Mouse (Mus musculus): Measurements from ENCODE around the gene Asb10. TPM values are rescaled to one million over a fixed set of nuclear protein-coding genes. Genes with fewer than 3 reads are reported as not detected.

Asb10 gene
- polyA plus RNA-seq, 1 experiment = not detected

DNA sequence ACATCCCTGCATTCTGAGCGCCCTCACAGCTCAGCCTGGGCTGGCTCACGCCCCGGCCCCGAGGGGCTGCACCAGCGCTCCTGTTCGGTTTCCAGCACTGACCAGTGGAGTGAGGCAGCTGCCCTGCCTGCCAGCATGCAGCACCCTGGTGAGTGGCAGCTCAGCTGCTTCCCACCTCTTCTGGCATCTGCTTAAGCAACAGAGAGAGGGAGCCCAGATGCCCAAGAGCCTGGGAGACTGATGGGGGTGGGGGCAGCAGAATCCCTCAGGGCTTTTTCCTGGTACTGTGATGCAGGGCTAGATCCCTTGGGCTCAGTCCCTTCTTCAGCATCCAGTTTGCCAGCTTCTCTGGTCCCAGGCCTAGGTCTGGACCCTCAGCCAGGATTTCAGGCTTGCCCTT lies 44.0 kb downstream of the Asb10 start:
- no peaks in the 10 kb centered on the region for H3K79me2 ChIP-seq (ENCODE audit: control insufficient read depth, insufficient read depth)
- no peak overlapping the region for H3K4me3 ChIP-seq (ENCODE audit: insufficient read depth, poor library complexity, severe bottlenecking)
- no peaks in the 10 kb centered on the region for H3K79me3 ChIP-seq (ENCODE audit: low read depth)
- no peak for TF ChIP-seq MYOG (IDR thresholded peaks at IDR 0.05; ENCODE audit: control insufficient read depth, extremely low read depth, insufficient read length)
- no peak for TF ChIP-seq FOSL1 (IDR thresholded peaks at IDR 0.05; ENCODE audit: insufficient read depth, low read length, poor library complexity, severe bottlenecking)
- no peak for TF ChIP-seq CTCF (IDR thresholded peaks at IDR 0.05; ENCODE audit: control insufficient read depth, insufficient read depth, insufficient read length)
- no peak for TF ChIP-seq MAX (IDR thresholded peaks at IDR 0.05)
- TF ChIP-seq CEBPB (IDR thresholded peaks at IDR 0.05; ENCODE audit: low read depth) = no peak
- TF ChIP-seq MYOD1 (IDR thresholded peaks at IDR 0.05; ENCODE audit: control insufficient read depth, insufficient read length, low read depth) = no peak
- TF ChIP-seq USF1 (IDR thresholded peaks at IDR 0.05; ENCODE audit: low read depth) = no peak
- no peak overlapping the region for H3ac ChIP-seq (ENCODE audit: control insufficient read depth, insufficient read length, low read depth)
- no peaks in the 10 kb centered on the region for H3K27me3 ChIP-seq (ENCODE audit: control insufficient read depth, insufficient read depth, insufficient read length)
- H3K36me3 ChIP-seq (ENCODE audit: control insufficient read depth, insufficient read depth) = peaks cover 49% of the 10 kb centered on the region

DNA sequence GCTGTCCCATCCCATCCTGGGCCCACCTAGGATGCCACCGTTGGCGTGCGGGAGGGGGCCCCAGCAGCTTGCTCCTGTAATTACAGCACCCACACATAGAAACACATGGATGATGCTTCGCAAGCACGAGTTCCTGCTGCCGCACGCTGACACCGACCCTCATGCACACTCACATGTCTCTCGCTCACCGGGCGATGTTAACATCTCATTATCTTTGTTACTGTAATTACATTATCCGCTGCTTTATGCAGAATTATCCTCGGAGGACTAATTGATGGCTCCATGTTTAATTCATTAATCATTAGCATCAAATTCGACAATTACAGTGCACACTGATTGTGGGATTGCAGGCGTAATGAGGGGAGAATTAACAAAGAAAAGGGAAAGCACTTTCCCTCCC lies 45.8 kb downstream of the Asb10 start:
- no peaks in the 10 kb centered on the region for H3K79me3 ChIP-seq (ENCODE audit: low read depth)
- no peaks in the 10 kb centered on the region for H3K27me3 ChIP-seq (ENCODE audit: control insufficient read depth, insufficient read depth, insufficient read length)
- no peaks in the 10 kb centered on the region for H3K79me2 ChIP-seq (ENCODE audit: control insufficient read depth, insufficient read depth)
- no peak overlapping the region for H3ac ChIP-seq (ENCODE audit: control insufficient read depth, insufficient read length, low read depth)
- TF ChIP-seq USF1 (IDR thresholded peaks at IDR 0.05; ENCODE audit: low read depth) (no peak), MYOG (IDR thresholded peaks at IDR 0.05; ENCODE audit: control insufficient read depth, extremely low read depth, insufficient read length) (no peak), CEBPB (IDR thresholded peaks at IDR 0.05; ENCODE audit: low read depth) (no peak), FOSL1 (IDR thresholded peaks at IDR 0.05; ENCODE audit: insufficient read depth, low read length, poor library complexity, severe bottlenecking) (no peak), MYOD1 (IDR thresholded peaks at IDR 0.05; ENCODE audit: control insufficient read depth, insufficient read length, low read depth) (no peak), MAX (IDR thresholded peaks at IDR 0.05) (no peak), CTCF (IDR thresholded peaks at IDR 0.05; ENCODE audit: control insufficient read depth, insufficient read depth, insufficient read length) (no peak)
- no peak overlapping the region for H3K4me3 ChIP-seq (ENCODE audit: insufficient read depth, poor library complexity, severe bottlenecking)
- H3K36me3 ChIP-seq (ENCODE audit: control insufficient read depth, insufficient read depth) = peaks cover 54% of the 10 kb centered on the region

DNA sequence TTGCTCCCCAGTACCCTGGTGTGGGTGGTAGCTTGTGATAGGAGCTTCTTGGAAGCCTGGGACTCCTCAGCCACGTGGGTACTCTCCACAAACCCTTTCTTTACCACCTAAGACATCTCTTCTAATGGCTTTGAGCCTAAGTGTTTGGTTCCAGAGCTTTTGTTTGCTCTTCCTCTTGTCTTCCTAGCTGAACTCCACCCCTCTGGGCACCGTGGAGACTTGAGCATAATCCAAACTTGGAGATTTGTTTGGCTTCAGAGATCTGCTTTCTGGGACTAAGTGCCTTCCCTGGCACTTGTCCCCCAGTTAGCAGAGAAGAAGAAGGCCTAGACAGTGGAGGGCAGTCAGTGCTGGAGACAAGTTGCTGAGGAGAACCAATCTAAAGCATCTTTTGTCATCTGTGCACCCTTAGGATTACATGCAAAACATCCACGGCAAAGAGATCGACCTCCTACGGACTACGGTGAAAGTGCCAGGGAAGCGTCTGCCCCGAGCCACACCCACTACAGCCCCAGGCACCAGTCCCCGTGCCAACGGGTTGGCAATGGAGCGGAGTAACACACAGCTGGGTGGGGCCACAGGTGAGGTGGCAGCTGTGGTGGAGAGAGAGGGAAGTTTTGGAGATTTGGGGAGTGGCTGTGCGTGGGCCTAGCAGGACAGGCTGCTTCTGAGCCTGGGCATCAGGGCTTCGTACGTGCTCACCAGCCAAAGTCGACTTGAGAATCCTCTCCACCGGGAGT lies 48.1 kb downstream of the Asb10 start:
- no peak overlapping the region for H3K4me3 ChIP-seq (ENCODE audit: insufficient read depth, poor library complexity, severe bottlenecking)
- H3K36me3 ChIP-seq (ENCODE audit: control insufficient read depth, insufficient read depth) = peaks cover 71% of the 10 kb centered on the region
- no peaks in the 10 kb centered on the region for H3K79me2 ChIP-seq (ENCODE audit: control insufficient read depth, insufficient read depth)
- H3ac ChIP-seq (ENCODE audit: control insufficient read depth, insufficient read length, low read depth) = no peak overlapping the region
- H3K27me3 ChIP-seq (ENCODE audit: control insufficient read depth, insufficient read depth, insufficient read length) = no peaks in the 10 kb centered on the region
- TF ChIP-seq CEBPB (IDR thresholded peaks at IDR 0.05; ENCODE audit: low read depth) (no peak), CTCF (IDR thresholded peaks at IDR 0.05; ENCODE audit: control insufficient read depth, insufficient read depth, insufficient read length) (no peak), FOSL1 (IDR thresholded peaks at IDR 0.05; ENCODE audit: insufficient read depth, low read length, poor library complexity, severe bottlenecking) (no peak), MYOG (IDR thresholded peaks at IDR 0.05; ENCODE audit: control insufficient read depth, extremely low read depth, insufficient read length) (no peak), MAX (IDR thresholded peaks at IDR 0.05) (no peak), MYOD1 (IDR thresholded peaks at IDR 0.05; ENCODE audit: control insufficient read depth, insufficient read length, low read depth) (no peak), USF1 (IDR thresholded peaks at IDR 0.05; ENCODE audit: low read depth) (no peak)
- H3K79me3 ChIP-seq (ENCODE audit: low read depth) = no peaks in the 10 kb centered on the region

DNA sequence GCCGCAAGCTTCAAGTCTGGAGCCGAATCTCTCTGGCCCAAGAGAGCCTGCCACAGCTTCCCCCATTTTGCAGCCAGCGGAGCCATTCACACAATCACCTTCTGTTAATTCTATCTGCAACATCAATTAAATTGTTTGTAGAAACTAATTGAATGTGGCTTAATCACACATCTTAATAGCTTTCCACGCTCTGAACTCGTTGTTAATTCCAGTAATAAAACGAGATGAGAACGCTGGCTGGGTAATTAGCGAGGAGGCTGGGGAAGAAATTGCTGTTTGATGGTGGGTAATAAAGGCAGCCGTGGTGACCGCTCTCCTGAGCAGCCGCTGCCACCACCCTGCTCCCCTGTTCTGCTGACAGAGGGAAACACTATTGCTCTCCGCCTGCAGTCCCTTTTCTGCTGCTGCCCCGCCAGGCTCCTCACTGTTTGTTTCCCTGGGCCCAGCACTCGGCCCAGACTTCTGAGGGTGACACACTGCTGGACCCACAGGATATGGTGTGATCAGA lies 50.3 kb downstream of the Asb10 start:
- no peak overlapping the region for H3ac ChIP-seq (ENCODE audit: control insufficient read depth, insufficient read length, low read depth)
- H3K36me3 ChIP-seq (ENCODE audit: control insufficient read depth, insufficient read depth) = peaks cover 70% of the 10 kb centered on the region
- H3K79me3 ChIP-seq (ENCODE audit: low read depth) = no peaks in the 10 kb centered on the region
- H3K27me3 ChIP-seq (ENCODE audit: control insufficient read depth, insufficient read depth, insufficient read length) = no peaks in the 10 kb centered on the region
- no peaks in the 10 kb centered on the region for H3K79me2 ChIP-seq (ENCODE audit: control insufficient read depth, insufficient read depth)
- H3K4me3 ChIP-seq (ENCODE audit: insufficient read depth, poor library complexity, severe bottlenecking) = no peak overlapping the region
- no peak for TF ChIP-seq MYOD1 (IDR thresholded peaks at IDR 0.05; ENCODE audit: control insufficient read depth, insufficient read length, low read depth)

DNA sequence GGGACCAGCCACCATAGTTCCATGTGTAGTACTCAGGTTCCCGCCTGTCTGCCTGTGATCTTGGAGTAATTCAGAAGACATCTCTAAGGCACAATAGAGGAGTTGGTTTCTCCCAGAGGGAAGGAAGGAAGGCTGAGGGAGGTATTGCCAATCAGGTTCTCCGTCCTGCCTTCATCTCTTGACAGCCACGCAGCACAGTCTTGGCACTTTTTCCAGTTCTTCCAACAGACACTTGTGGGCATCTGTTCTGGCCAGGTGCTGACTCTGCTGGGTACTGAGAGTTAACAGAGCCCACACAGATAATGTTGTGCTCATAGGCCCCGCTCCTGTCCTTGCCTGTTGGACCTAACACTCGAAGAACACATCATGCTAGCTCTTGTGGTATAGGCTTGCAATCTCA lies 54.0 kb downstream of the Asb10 start:
- TF ChIP-seq USF1 (IDR thresholded peaks at IDR 0.05; ENCODE audit: low read depth) (no peak), CTCF (IDR thresholded peaks at IDR 0.05; ENCODE audit: control insufficient read depth, insufficient read depth, insufficient read length) (no peak), MYOD1 (IDR thresholded peaks at IDR 0.05; ENCODE audit: control insufficient read depth, insufficient read length, low read depth) (no peak), MYOG (IDR thresholded peaks at IDR 0.05; ENCODE audit: control insufficient read depth, extremely low read depth, insufficient read length) (no peak), CEBPB (IDR thresholded peaks at IDR 0.05; ENCODE audit: low read depth) (no peak), FOSL1 (IDR thresholded peaks at IDR 0.05; ENCODE audit: insufficient read depth, low read length, poor library complexity, severe bottlenecking) (no peak), MAX (IDR thresholded peaks at IDR 0.05) (no peak)
- H3ac ChIP-seq (ENCODE audit: control insufficient read depth, insufficient read length, low read depth) = no peak overlapping the region
- no peaks in the 10 kb centered on the region for H3K79me2 ChIP-seq (ENCODE audit: control insufficient read depth, insufficient read depth)
- H3K79me3 ChIP-seq (ENCODE audit: low read depth) = no peaks in the 10 kb centered on the region
- H3K4me3 ChIP-seq (ENCODE audit: insufficient read depth, poor library complexity, severe bottlenecking) = no peak overlapping the region
- H3K27me3 ChIP-seq (ENCODE audit: control insufficient read depth, insufficient read depth, insufficient read length) = no peaks in the 10 kb centered on the region
- peaks cover 63% of the 10 kb centered on the region for H3K36me3 ChIP-seq (ENCODE audit: control insufficient read depth, insufficient read depth)

DNA sequence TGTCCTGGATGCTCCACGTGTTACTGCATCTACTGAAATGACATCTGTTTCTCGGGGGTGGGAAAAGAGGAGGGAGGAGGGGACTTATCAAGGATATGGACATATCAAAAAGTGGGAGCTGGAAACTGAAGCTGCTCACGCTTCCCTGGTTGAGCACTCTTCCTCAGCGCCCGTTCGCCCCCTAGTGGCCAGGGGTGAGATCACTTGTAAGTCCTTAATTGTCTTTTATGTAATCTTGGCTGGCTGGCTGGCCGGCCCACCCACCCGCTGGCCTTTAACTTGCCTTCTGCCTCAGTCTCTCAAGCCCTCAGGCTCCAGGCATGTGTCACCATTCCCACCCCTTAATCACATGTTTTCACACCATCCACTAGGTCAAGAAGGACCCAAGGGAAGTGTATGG lies 54.7 kb downstream of the Asb10 start:
- H3K79me3 ChIP-seq (ENCODE audit: low read depth) = no peaks in the 10 kb centered on the region
- no peaks in the 10 kb centered on the region for H3K79me2 ChIP-seq (ENCODE audit: control insufficient read depth, insufficient read depth)
- H3ac ChIP-seq (ENCODE audit: control insufficient read depth, insufficient read length, low read depth) = no peak overlapping the region
- H3K4me3 ChIP-seq (ENCODE audit: insufficient read depth, poor library complexity, severe bottlenecking) = no peak overlapping the region
- peaks cover 61% of the 10 kb centered on the region for H3K36me3 ChIP-seq (ENCODE audit: control insufficient read depth, insufficient read depth)
- peak; percentile 65 for TF ChIP-seq CTCF (IDR thresholded peaks at IDR 0.05; ENCODE audit: control insufficient read depth, insufficient read depth, insufficient read length)
- no peak for TF ChIP-seq FOSL1 (IDR thresholded peaks at IDR 0.05; ENCODE audit: insufficient read depth, low read length, poor library complexity, severe bottlenecking)
- H3K27me3 ChIP-seq (ENCODE audit: control insufficient read depth, insufficient read depth, insufficient read length) = no peaks in the 10 kb centered on the region
